Mouse (Mus musculus): ENCODE results near the gene Prlh.

Gene Prlh

GRCm38 (mm10) chr1:90952808-90953207, at the start of gene Prlh:
Prlh (plus strand) TSS chr1:90953108.
- no peak for DNase-seq

- no peak for DNase-seq
Observed at GRCm38 (mm10) chr1:90903211-90903945, 49.5 kb upstream of the Prlh start.

- no peak for DNase-seq
Observed at GRCm38 (mm10) chr1:90903971-90904458, 48.9 kb upstream of the Prlh start.

GRCm38 (mm10) chr1:90904729-90905404, 48.0 kb upstream of the Prlh start:
- DNase-seq: no peak

GRCm38 (mm10) chr1:90906357-90906756, 46.6 kb upstream of the Prlh start:
- peak; percentile 70 for DNase-seq

- no peak for DNase-seq
Observed at GRCm38 (mm10) chr1:90909161-90909560, 43.7 kb upstream of the Prlh start.

GRCm38 (mm10) chr1:90909631-90910152, 43.2 kb upstream of the Prlh start:
- no peak for DNase-seq

- no peak for DNase-seq
Observed at GRCm38 (mm10) chr1:90913231-90913630, 39.7 kb upstream of the Prlh start.

- DNase-seq: peak; percentile 24
Observed at GRCm38 (mm10) chr1:90914948-90915569, 37.8 kb upstream of the Prlh start, which contains the start of gene Mlph. Mlph (plus strand) TSS chr1:90915085.

- no peak for DNase-seq
Observed at GRCm38 (mm10) chr1:90917509-90917908, 35.4 kb upstream of the Prlh start.

GRCm38 (mm10) chr1:90921687-90922086, 31.2 kb upstream of the Prlh start:
- DNase-seq: no peak

- DNase-seq: no peak
Observed at GRCm38 (mm10) chr1:90926030-90926429, 26.9 kb upstream of the Prlh start.

GRCm38 (mm10) chr1:90927308-90927707, 25.6 kb upstream of the Prlh start:
- DNase-seq: no peak

- peak; percentile 44 for DNase-seq
Observed at GRCm38 (mm10) chr1:90927929-90928574, 24.9 kb upstream of the Prlh start.

GRCm38 (mm10) chr1:90928575-90928934, 24.4 kb upstream of the Prlh start:
- peak; percentile 87 for DNase-seq

- DNase-seq: no peak
Observed at GRCm38 (mm10) chr1:90933001-90933400, 19.9 kb upstream of the Prlh start.

GRCm38 (mm10) chr1:90936990-90937389, 15.9 kb upstream of the Prlh start:
- no peak for DNase-seq

- no peak for DNase-seq
Observed at GRCm38 (mm10) chr1:90939980-90940379, 12.9 kb upstream of the Prlh start.

- peak; percentile 15 for DNase-seq
Observed at GRCm38 (mm10) chr1:90945171-90945570, 7.7 kb upstream of the Prlh start.

- DNase-seq: no peak
Observed at GRCm38 (mm10) chr1:90947252-90947651, 5.7 kb upstream of the Prlh start.

GRCm38 (mm10) chr1:90949309-90949708, 3.6 kb upstream of the Prlh start:
- DNase-seq: no peak

GRCm38 (mm10) chr1:90951670-90952069, 1.2 kb upstream of the Prlh start:
- DNase-seq: no peak

GRCm38 (mm10) chr1:90953688-90954087, 780 bp downstream of the Prlh start:
- DNase-seq: no peak
